Mouse (Mus musculus) hindlimb bud, embryonic 11.5 days (tissue): ENCODE data around the gene Gm26602.
A peak's percentile ranks its signal among the peaks of the same experiment; 100 is the strongest.
"Not testable (repeated sequence)": the region's sequence is repeated elsewhere in the genome, so short reads cannot be mapped to it uniquely, and the experiment has no call there.

ENCODE experiments used
- DNase-seq: peaks from one replicate; pipeline ENCODE4 v3.0.0-alpha.2; 2012; ENCODE audit warnings: low read depth, low spot score; ENCODE audit errors: extremely low spot score

The Gm26602 gene

GRCm38 (mm10) chr10:79958140-79958816 is 47.6 kb downstream of the Gm26602 start:
- DNase-seq: no peak

GRCm38 (mm10) chr10:79959412-79959811 is 48.8 kb downstream of the Gm26602 start:
- DNase-seq: not testable (repeated sequence)

GRCm38 (mm10) chr10:79959847-79960601 is 49.4 kb downstream of the Gm26602 start, which contains the start of gene Wdr18:
Gene Wdr18 (plus strand): TSS chr10:79960152.
- peak; percentile 100 for DNase-seq
